Mouse (Mus musculus) right cerebral cortex, postnatal 14 days (tissue): ENCODE measurements around the gene Agpat1.
A peak's percentile ranks its signal among the peaks of the same experiment; 100 is the strongest.

Experiments
- DNase-seq: peaks from one replicate; pipeline ENCODE4 v3.0.0; 2022

Agpat1 gene

DNA sequence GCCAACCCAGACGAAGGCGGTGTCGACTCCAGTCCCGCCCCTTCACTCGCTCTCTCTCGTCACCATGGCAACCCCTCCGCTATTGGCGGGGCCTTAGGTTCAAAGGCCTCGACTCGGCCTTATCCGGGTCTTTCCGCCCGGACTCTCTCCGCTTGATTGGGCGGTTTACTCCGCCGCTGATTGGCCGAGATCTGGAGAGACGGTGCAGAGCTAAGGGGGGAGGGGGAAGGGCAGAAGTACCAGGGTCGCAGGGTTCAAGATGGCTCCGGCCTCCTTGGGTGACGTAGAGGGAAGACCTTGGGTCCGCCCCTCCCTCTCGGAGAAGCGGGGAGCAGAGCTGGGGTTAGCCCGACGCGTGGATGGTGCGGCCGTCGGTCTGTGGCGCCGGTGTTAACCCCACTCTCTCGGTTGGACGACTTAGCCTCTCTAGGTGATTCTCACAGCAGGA is at the start of gene Agpat1:
Gene Agpat1 (plus strand): TSS at position 202 of the 448 bp plus-strand sequence.
- DNase-seq = peak; percentile 98

DNA sequence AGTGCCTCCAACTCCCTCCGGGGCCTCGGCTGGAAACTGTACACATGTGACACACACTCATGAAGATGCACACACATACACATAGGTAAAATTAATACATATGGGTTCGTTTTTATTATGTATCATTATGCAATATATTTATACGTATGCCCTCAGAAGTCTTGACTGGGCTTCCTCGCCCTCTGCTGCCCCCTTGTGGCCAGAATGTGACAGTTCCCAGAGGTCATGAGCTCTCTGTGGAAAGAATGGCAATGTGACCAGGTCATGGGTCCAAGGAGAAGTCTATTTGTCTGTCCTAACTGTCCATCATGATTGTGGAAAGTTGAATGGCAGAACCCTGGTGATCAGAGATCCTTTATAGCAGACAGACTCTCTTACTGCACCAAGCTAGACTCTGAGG is 48.6 kb upstream of the Agpat1 start:
- DNase-seq = peak; percentile 74

DNA sequence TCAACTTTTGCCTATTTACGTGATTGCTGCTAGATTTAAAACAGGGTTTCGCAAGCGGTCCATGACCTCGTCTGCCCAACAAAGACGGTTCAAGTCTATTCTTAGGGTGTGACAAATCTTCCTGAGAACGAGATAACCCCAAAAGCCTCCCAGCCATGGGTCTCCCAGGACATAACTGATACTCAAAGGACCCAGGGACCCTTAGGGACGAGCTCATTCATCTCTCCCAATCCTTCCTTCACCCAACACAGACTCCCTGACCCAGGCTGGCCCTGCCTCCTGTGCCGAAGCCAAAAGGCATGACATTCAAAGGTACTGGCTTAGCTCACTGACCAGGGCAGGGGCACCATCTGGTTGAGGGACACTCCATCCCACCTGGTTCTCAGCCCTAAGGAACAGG is 47.7 kb upstream of the Agpat1 start:
- no peak for DNase-seq

DNA sequence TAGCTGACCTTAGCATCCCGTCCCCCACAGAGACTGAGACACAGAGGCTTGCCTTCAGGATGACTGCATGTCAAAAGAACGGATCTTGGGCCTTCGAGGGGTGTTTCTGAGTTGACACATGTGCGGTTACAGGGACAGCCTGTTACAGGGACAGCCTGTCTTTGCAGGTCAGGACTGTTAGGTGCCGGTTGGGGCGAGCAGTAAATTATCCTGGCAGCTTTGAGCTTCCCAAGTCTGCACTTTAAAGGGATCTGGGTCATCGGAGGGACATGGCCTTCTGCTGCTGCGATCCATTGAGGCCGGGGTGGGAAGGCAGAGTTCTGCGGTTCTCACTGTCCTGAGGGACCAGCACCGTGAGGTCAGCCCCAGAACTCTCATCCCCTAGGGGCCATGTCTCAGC is 46.7 kb upstream of the Agpat1 start:
- no peak for DNase-seq

DNA sequence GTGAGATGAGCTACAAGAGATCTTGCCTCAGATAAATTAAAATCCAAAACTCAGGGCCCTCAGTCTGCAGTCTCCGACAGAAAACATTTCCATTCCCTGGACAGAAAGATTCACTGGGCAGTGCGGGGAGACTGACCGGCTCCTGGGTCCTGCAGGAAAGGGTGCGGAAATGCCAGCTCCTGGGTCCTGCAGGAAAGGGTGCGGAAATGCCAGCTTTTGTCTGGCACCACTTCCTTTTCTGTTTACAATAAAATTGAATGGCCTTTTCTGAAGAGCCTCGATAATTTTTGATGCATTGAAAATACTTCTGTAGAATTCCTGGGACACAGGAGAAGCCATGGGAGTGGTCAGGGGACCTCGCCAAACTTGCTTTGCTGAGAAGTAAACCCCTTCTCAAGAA is 44.9 kb upstream of the Agpat1 start:
- no peak for DNase-seq

DNA sequence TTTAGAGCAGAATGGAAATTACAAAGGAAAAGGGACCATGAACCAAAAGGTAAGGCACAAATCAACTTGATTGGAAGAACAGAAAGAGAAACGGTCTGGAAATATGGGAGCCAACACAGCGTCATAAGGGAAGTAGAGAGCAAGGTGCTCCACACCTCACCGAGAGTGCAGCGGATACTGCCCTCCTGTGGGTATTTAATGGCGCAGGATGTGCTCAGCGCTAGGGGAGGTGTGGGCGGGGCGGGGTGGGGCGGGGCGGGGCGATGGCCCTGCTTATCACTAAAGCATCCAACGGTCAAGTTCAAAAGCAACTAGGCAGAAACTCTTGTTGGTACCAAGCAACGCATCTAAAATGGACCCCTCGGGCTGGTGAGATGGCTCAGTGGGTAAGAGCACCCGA is 44.2 kb upstream of the Agpat1 start:
- no peak for DNase-seq

DNA sequence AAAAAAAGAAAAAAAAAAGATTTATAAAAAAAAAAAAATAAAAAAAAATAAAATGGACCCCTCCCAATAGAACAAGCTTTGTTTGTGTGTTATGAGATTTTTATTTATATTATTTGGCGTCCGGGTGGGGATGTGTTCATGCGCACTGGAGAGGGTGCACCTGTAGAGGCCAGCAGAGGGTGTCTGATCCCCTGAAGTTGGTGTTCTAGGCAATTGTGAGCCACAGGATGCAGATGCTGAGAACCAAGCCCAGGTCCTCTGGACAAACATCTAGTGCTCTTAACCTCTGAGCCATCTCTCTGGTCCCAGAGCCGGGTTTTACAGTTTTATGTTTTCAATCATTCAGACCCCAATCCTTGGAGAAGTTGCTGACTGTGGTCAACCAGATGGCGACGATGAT is 43.6 kb upstream of the Agpat1 start:
- no peak for DNase-seq

DNA sequence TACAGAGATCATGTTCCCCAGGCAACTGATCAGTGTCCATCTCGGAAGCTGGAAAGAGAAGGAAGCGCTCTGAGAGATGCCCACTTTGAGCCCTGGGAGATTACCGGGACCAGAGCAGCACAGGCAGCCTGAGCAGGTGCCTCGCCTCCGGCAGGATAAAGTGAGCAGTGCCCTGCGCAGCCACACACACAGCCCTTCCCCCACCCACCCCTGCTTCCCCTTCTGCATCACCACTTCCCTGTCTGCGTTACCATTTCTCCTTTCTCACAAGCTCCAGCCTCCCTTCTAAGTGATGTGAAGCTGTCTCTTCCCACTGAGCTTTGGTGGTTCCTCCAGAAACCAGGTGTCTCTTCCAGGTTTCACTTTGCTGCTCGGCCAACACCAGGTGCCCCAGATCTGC is 42.9 kb upstream of the Agpat1 start:
- no peak for DNase-seq

DNA sequence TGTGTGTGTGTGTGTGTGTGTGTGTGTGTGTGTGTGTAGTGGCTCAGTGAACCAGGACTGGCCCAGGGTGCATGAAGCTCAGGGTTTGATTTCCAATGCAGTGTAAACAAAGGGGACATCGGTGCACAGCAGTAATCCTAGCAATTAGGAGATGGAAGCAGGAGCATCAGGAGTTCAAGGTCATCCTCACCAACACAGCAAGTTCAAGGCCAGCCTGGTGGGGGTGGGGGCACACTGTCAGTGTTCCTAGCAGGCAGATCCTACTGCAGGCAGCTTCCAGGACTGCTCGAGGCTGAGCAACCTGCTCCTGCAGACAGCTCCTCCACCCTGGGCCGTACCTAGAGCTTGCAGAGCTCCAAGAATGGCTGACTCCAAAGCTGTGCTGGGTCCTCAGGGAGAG is 41.5 kb upstream of the Agpat1 start:
- DNase-seq = no peak

DNA sequence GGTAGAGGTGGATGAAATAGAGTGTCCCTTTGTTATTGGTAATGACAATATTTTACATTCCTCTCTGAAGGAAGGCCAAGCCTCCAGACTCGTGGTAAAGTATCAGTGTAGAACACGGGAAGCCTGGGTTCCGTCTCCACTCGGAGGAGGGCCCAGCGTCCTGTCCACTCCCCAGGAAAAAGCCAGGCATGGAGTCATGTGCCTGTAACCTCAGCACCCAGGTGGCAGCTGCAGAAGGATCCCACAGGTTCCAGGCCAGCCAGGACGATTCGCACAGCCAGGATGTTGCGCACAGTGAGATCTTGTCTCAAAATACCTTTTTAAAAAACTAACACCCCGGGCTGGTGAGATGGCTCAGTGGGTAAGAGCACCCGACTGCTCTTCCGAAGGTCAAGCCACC is 40.7 kb upstream of the Agpat1 start:
- DNase-seq = no peak

DNA sequence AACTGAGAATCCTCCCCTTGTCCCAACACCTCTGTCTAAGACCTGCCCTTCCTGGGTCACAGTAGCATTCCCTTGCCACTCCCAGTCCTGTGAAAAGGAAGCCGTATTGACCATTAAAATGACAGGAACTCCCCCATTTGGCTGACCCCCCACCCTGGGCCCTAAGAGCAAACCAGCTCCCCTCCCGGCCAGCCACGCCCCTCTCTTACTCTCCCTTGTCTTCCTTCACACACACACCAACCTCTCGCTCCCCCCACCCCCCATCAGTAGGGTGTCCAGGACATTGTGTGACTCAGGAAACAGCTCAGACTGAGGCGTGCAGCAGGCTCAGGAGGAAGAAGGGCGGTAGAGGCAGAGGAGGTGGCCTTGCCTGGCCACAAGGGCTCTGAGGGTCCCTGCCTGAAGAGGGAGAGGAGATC is 40.0 kb upstream of the Agpat1 start, which contains the start of gene Notch4:
Gene Notch4 (plus strand): TSS at position 266 of the 419 bp plus-strand sequence.
- no peak for DNase-seq

DNA sequence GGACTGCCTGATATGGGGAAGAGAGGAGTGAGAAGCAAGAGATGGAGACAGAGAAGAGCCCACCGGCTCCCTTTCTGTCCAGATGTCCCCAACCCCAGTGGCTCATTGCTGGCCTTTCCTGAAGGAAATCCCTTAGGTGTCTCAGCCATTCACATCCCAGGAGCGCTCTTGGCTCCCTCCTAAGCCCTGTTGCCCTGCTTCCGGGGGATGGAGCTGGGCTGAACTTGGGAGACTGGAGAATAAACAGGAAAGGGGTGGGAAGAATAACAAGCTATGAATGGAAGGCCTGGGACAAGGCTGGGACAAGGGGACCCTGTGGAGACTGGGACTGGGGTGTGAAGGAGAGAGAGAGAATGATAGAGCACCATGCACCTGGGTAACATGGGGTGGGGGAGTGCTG is 39.3 kb upstream of the Agpat1 start:
- no peak for DNase-seq

DNA sequence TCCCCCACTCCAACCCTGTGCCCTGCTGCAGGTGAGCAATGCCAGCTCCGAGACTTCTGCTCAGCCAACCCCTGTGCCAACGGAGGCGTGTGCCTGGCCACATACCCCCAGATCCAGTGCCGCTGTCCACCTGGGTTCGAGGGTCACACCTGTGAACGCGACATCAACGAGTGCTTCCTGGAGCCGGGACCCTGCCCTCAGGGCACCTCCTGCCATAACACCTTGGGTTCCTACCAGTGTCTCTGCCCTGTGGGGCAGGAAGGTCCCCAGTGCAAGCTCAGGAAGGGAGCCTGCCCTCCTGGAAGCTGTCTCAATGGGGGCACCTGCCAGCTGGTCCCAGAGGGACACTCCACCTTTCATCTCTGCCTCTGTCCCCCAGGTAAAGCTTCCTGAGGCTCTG is 36.8 kb upstream of the Agpat1 start:
- no peak for DNase-seq

DNA sequence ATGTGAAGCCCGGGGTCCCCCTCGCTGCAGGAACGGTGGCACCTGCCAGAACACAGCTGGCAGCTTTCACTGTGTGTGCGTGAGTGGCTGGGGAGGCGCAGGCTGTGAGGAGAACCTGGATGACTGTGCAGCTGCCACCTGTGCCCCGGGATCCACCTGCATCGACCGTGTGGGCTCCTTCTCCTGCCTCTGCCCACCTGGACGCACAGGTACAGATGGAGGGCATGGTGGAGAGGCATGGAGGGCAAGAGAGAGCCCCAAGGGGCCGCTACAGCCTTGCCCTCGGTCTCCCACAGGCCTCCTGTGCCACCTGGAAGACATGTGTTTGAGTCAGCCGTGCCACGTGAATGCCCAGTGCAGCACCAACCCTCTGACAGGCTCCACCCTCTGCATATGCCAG is 35.6 kb upstream of the Agpat1 start:
- DNase-seq = no peak

DNA sequence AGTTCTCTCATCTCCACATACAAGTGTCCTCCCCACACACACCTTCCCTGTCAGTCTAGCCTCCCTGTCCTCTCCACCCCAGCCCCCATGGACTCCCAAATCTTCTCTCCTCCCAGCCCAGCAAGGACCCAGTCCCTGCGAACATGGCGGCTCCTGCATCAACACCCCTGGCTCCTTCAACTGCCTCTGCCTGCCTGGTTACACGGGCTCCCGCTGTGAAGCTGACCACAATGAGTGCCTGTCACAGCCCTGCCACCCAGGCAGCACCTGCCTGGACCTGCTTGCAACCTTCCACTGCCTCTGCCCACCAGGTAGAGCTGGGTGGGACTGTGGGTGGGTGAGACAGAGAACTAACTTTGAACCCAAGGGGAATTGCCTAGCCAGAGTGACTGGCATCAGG is 34.1 kb upstream of the Agpat1 start:
- DNase-seq = no peak

DNA sequence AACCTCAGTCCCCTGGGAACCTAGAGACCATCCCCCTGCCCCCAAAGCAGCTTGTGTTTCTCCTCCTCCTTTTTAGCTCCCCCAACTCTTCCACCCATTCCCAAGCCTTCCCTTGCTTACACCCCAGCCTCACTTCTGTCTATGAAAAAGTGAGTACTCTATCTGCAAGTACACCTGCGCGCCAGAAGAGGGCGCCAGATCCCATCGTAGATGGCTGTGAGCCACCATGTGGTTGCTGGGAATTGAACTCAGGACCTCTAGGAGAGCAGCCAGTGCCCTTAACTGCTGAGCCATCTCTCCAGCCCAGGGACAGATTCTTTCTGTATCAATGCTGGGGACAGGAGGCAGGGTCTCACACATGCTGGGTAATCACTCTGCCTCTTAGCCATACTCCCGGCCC is 32.2 kb upstream of the Agpat1 start:
- no peak for DNase-seq

DNA sequence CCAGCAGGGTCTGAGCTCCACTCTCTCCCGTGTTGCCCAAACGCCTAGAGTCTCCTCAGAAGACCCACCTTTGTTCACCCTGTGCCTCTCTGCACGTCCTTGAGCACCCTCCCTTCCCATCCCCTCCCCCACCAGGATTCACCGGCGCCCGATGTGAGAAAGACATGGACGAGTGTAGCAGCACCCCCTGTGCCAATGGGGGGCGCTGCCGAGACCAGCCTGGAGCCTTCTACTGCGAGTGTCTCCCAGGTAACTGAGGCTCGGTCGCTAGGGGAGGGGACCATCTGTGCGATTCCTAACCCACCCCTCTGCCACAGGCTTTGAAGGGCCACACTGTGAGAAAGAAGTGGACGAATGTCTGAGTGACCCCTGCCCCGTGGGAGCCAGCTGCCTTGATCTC is 31.7 kb upstream of the Agpat1 start:
- DNase-seq = no peak

DNA sequence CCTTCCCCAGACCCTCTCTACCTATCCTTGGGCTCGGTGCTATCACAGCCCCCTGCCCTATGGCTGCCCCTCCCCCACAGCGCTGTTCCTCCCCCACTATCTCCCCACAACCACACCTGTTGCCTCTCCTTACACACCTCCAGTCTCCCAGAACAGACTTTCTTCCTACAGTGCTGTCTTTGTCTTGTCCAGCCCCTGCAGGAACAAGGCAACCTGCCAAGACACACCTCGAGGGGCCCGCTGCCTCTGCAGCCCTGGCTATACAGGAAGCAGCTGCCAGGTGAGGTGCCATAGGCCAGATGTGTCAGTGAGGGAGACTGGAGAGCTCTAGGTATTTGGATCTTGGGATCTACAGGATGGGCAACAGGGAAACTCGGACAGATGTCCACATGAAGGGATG is 27.5 kb upstream of the Agpat1 start:
- DNase-seq = no peak

DNA sequence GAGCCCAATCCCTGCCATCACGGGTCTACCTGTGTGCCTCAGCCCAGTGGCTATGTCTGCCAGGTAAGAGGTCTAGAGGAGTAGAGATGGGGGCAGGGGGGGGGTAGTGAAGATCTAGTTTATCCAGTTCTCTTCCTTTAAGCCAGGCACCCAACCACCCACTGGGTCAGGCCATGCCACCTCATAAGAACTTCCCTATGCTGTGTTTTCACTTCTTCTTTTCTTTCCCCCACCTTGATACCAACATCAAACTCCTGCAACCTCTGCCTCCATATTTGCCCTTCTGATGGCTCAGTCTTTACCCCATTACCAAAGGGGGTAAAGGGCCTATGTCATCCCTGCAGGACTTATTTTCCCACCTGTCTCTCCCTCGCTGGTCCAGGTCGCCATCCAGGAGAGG is 26.0 kb upstream of the Agpat1 start:
- DNase-seq = no peak

DNA sequence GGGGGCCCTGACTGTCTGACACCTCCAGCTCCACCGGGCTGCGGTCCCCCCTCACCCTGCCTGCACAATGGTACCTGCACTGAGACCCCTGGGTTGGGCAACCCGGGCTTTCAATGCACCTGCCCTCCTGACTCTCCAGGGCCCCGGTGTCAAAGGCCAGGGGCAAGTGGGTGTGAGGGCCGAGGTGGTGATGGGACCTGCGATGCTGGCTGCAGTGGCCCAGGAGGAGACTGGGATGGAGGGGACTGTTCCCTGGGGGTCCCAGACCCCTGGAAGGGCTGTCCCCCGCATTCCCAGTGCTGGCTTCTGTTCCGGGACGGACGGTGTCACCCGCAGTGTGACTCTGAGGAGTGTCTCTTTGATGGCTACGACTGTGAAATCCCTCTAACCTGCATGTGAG is 21.5 kb upstream of the Agpat1 start:
- DNase-seq = no peak

DNA sequence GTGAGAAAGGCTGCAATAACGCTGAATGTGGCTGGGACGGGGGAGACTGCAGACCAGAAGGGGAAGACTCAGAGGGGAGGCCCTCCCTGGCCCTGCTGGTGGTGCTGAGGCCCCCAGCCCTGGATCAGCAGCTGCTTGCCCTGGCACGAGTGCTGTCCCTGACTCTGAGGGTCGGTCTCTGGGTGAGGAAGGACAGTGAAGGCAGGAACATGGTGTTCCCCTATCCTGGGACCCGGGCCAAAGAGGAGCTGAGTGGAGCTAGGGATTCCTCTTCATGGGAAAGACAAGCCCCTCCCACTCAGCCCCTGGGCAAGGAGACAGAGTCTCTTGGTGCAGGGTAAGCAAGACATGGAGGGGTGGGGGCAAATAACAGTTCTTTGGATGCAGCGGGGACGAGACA is 20.7 kb upstream of the Agpat1 start:
- DNase-seq = no peak

DNA sequence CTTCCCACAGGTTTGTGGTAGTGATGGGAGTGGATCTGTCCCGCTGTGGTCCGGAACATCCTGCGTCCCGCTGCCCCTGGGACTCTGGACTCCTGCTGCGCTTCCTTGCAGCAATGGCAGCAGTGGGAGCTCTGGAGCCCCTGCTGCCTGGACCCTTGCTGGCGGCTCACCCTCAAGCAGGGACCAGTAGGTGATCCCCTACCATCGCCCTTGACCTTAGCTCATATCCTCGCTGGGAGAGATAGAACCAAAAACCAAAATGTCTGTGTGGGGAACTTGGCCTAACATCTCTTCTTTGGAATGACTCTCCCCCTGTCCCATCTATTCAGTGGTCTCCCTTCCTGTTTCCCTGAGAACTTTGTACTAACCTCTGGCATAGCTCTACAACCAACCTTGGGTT is 20.2 kb upstream of the Agpat1 start:
- no peak for DNase-seq

DNA sequence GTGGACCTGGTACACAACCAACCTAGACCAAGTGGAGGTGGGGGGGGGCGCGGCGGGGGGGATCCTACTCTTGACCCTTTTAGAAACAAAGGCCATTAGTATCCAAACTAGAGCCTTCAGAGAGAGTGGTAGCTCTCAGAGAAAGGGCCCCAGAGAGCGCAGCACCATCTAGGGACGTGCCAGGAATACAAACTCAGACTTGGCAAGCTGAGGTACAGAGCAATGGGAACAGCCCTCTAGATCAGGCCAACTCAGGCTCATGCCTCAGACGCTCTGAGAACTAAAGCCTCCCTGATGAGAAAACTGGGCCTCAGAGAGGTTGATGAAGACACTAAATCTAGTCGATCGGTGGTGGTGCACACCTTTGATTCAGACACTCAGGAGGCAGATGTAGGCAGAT is 18.9 kb upstream of the Agpat1 start:
- DNase-seq = no peak

DNA sequence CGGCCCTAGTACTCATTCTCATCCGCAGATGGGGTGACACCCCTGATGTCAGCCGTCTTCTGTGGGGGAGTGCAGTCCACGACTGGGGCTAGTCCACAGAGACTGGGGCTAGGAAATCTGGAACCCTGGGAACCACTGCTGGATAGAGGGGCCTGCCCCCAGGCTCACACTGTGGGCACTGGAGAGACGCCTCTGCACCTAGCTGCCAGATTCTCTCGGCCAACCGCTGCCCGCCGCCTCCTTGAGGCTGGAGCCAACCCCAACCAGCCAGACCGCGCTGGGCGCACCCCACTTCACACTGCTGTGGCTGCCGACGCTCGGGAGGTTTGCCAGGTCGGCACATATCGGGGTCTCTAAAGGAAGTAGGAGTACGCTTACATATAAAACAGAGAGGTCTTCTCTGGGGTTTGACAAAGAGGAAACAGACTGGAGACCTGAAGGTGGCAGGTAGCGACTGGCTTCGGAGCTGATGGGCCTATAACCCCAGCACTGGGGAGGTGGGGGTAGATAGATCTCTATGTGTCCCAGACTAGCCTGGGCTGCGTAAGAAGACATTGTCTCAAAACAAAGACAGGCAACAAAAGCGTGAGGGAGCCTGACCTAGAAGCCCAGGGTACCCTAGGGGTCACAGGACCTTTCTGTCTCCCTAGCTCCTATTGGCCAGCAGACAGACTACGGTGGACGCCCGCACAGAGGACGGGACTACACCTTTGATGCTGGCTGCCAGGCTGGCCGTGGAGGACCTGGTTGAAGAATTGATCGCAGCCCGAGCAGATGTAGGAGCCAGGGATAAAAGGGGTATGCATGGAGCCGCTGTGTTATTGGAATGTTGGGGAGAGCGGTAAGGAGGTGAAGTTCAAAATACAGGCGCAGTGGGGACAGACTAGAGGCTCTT is 17.9 kb upstream of the Agpat1 start:
- no peak for DNase-seq

DNA sequence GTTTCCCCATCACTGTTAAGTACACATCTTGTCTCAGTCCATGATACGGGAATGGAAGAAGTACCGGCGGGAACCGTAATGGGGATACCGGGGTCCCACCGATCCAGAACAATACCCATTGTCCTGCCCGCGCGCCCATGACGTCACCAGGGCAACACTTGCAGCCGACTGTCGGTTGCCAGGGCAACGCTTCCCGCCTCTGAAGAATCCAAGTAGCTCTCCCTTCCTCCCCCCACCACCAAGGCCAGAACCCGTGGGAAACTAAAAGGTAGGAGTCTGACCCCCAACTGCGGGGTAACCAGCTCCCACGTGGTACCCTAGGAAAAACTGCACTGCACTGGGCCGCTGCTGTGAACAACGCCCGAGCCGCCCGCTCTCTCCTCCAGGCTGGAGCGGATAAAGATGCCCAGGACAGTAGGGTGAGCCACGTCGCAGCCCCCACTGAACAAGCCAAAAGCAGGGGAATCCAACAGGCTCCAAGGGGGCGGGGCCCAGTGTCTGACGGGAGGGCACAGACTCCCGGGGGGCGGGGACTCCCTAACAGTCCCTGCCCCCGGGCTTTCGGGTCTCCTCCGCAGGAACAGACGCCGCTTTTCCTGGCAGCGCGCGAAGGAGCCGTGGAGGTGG is 17.2 kb upstream of the Agpat1 start:
- DNase-seq = peak; percentile 90
